Mouse (Mus musculus): ENCODE measurements around the gene Top1. TPM values are rescaled to one million over a fixed set of nuclear protein-coding genes. Genes with fewer than 3 reads are reported as not detected.

Gene Top1
- 10 to 100 TPM; 84.6 to 88.4 TPM for total RNA-seq (2021)
- long read RNA-seq, transcript Top1-201 (21 exons, 3,856 nt) = major isoform, 19 of 32 reads
- long read RNA-seq, partial matches to known transcripts = 11 of 32 reads
- long read RNA-seq, other reads (novel, unspliced or antisense) = 2 of 32 reads

- DNase-seq (ENCODE audit: low spot score in 2 of 2) = peak; percentile 98 to 99
These were observed at the start of gene Top1 for GRCm38 (mm10) chr2:160645614-160646137. Gene Top1 (plus strand): TSS chr2:160645888.

- peak; percentile 79 to 84 for DNase-seq (ENCODE audit: low spot score in 2 of 2)
These were observed 48.0 kb upstream of the Top1 start for GRCm38 (mm10) chr2:160597582-160598281.

DNA sequence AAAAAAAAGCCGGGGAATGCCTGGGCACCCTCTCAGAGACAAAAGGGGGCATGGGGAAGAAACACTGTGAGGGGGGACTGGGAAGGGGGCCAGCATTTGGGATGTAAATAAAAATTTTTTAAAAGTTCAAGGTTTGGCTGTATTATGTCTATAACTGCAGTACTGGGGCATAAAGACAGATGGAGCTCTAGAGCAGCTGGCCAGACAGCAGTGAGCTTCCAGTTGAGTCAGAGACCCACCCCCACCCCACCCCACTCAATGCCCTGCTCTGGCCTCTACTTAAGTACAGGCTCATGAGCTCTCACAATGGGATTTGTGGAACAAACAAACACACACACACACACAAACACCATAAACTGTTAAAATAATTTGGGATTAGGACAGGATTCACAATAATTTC is 43.9 kb upstream of the Top1 start:
- DNase-seq (ENCODE audit: low spot score in 2 of 2) = peak in 1 of 2 experiments; percentile 33

- DNase-seq (ENCODE audit: low spot score in 2 of 2) = no peak
These were observed 42.3 kb upstream of the Top1 start for GRCm38 (mm10) chr2:160603154-160603933.

DNA sequence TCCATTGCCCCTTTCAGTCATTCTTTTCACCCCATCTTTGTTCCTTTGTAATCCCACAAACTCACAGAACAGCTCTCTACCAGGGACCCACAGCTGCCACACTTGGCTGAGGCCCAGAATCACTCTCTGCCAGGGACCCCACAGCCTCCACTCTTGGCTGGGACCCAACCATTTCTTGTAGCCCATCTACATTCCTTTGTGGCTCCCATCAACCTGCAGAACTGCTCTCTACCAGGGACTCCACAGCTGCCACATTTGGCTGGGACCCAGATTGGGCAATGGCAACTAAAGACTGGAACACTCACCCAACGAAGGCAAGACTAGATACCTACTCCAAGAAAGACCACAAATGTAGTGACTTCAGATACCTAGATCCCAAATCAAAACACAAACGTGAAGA is 35.7 kb upstream of the Top1 start:
- peak; percentile 73 to 75 for DNase-seq (ENCODE audit: low spot score in 2 of 2)

DNA sequence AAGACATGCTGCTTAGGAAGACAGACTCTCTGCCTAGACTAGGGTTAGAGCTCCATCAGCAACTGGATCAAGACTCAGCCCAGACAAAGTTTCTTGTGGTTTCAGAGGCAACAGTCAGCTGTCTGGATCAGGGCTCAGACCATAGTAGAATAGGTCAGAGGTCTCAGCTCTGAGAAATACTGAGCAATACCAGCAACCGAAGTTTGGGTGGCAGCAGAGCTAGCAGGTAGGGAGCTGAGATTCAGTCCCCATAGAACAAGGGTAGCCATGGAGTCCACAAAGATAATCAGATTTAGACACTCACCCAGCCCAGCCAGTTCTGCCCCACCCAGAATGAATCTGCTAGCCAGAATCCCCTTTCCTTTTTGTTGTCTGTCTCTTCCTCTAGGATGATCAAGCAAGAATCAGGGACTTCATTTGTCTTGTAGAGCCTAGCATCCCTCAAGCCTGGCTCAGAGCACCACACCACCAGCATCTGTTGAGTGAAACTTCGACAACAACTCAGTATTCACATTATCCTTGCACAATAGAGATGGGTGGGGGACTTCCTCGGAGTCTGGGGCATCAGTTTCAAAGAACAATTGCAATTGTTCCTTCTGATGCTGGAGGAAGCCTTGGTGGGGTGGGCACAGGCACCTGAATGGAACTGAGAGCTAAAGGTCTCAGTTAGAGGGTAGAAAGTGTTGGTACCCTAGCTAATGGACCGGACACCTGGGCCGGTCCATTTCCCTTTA is 32.3 kb upstream of the Top1 start:
- no peak for DNase-seq (ENCODE audit: low spot score in 2 of 2)

- no peak for DNase-seq (ENCODE audit: low spot score in 2 of 2)
These were observed 27.9 kb upstream of the Top1 start for GRCm38 (mm10) chr2:160617741-160618140.

GRCm38 (mm10) chr2:160618619-160619220 is 27.0 kb upstream of the Top1 start:
- DNase-seq (ENCODE audit: low spot score in 2 of 2) = no peak

DNA sequence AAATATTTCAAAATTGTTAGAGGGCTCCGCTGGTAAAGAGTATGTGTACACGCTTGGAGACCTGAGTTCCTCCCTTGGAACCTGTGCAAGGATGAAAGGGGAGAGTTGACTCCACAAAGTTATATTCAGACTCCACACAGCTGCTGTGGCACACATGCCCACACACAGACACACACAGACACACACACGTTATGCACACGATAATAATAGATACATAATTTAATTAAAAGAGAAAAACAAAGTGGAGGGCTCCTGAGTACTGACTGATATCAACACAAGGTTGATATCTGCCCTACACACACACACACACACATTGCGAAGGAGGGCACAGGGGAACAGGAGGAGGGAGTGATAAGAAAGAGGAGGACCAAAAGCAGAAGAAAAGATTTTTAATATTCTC is 26.4 kb upstream of the Top1 start:
- DNase-seq (ENCODE audit: low spot score in 2 of 2) = no peak

DNA sequence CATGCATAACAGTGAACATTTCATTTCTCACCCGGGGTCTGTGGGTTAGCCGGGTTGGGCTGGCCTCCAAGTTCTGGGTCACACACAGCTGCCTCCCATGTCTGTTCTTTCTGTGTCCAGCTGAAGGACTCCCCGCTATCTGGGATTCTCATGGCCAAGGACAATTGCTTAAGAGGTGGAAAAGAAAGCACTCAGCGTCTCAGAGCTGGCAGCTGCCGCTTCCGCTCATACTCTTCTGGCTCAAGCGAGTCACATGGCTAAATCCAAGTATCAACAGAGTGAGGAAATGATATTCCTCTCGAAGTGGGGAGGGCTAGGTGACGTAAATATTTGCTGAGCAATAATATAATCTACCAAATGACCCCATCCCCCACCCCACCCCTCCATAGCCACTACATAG is 25.9 kb upstream of the Top1 start:
- DNase-seq (ENCODE audit: low spot score in 2 of 2) = peak in 1 of 2 experiments; percentile 20

DNA sequence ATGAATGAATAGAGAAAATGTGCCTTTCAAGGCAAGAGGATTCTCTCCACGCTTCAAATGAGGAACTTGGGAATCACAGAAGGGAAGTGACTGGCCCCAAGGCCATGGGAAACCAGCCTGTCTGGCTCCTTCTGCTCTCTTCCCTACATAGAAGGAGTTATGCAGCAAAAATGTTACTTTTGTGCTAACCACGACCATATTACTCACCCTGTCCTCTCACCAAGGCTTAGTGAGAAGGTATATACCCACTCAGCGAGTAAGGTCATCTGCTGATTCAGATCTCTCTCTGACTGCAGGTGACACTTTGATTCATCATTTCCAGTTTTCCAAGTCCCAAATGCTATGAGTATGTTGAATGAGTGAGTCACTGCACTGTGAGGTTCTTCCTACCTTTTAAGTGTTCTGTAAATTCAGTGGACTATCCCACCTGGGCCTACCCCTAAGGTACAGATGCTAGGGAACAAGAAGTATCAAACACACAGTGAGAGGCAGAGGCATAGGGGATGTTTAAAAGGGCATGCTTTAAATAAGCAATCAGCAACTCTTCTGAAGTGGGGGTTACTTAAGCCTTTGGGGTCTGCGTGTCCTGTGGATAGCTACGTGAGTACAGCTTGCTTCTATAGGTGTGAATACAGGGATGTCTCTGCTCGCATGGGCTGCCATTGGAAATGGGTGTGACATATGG is 25.3 kb upstream of the Top1 start:
- DNase-seq (ENCODE audit: low spot score in 2 of 2) = no peak

DNA sequence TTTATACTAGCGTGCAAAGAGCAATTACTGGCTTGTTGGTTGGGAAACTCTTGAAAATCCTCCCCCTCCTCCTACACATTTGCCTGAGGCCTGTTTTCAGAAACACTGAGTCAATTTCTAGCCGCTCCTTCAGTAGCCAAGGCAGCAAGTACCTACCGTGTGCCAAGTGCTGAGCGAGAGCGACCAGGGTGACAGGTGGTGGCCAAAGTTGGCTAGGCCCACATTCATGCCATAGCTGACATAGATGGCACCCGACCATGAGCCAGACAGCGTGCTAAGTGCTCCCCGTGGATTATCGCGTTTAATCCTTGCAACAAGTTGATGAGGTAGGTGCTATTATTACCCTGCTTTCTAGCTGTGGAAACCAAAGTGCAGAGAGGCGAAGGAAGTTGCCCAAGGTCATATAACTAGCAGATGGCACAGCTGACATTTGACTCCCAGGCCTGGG is 24.7 kb upstream of the Top1 start:
- no peak for DNase-seq (ENCODE audit: low spot score in 2 of 2)

- DNase-seq (ENCODE audit: low spot score in 2 of 2) = peak; percentile 70 to 79
These were observed 24.0 kb upstream of the Top1 start for GRCm38 (mm10) chr2:160621661-160622211.

DNA sequence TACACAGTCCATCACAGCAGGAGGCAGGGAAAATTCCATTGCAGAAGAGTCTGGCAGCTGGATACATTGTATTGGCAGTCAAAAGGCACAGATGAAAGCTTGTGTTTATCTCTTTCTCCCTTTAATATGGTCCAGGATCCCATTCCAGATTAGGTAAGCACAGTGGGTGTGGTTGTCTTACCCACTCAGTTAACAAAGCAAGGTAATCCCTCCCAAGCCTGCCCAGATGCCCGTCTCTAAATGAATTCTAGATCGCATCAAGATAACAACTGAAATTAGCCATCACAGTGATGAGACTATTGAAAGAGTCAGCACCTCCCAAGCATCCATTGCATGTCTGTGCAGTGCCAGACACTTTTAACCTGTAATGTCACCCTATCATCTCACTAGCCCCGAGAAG is 23.0 kb upstream of the Top1 start:
- no peak for DNase-seq (ENCODE audit: low spot score in 2 of 2)

DNA sequence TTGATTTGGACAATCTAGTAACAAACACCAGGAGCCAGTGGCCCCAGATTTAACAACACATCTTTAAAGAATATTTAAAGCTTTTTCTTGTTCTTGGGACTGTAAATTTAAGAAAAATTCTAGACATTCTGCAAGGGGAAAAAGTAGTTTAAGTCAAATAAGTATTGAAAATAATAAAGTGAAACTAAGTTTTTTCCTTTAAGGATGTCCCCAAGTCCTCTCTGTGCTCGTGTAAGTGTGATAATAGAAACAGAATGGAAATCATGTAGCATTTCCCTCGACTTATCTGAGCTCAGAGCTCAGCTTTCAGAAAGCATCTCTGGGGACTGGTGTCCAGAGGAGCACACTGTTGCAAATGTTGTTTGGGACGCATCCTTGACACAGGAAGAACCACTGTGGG is 21.9 kb upstream of the Top1 start:
- DNase-seq (ENCODE audit: low spot score in 2 of 2) = no peak

- DNase-seq (ENCODE audit: low spot score in 2 of 2) = no peak
These were observed 18.3 kb upstream of the Top1 start for GRCm38 (mm10) chr2:160627207-160628025.

DNA sequence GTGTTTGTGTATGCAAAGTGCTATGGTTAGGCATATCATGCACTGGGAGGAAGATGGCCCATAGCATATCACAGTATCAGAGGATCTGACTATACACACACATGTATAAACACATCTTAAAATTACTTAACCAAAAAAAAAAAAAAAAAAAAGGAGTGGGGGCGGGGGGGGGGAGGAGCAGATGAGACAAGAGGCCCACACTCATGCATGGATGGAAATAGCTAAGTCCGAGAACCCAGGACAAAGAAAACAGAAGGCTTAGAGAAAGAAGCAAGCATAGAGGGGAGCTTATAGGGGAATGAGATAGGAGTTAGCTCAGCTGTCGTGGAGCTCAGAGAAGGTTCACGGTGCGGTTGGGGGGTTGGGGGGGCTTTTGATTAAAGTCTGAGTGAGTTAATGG is 17.6 kb upstream of the Top1 start:
- no peak for DNase-seq (ENCODE audit: low spot score in 2 of 2)

GRCm38 (mm10) chr2:160628666-160629527 is 16.8 kb upstream of the Top1 start:
- no peak for DNase-seq (ENCODE audit: low spot score in 2 of 2)
